Mouse (Mus musculus): Measurements from ENCODE around the gene Gm6583. TPM values are rescaled to one million over a fixed set of nuclear protein-coding genes. Genes with fewer than 3 reads are reported as not detected.

Gene Gm6583
- total RNA-seq, 2 experiments from 2014 or later: not detected

GRCm38 (mm10) chr5:112368666-112369065, 12.8 kb upstream of the Gm6583 start:
- DNase-seq (ENCODE audit: low spot score in 2 of 2): no peak

GRCm38 (mm10) chr5:112367929-112368328, 12.1 kb upstream of the Gm6583 start:
- DNase-seq (ENCODE audit: low spot score in 2 of 2): no peak

- no peak for DNase-seq (ENCODE audit: low spot score in 2 of 2)
Observed at GRCm38 (mm10) chr5:112367338-112367737, 11.5 kb upstream of the Gm6583 start.

- no peak for DNase-seq (ENCODE audit: low spot score in 2 of 2)
Observed at GRCm38 (mm10) chr5:112366879-112367278, 11.0 kb upstream of the Gm6583 start.

- DNase-seq (ENCODE audit: low spot score in 2 of 2): no peak
Observed at GRCm38 (mm10) chr5:112364184-112364797, 8.5 kb upstream of the Gm6583 start.

GRCm38 (mm10) chr5:112360077-112360476, 4.2 kb upstream of the Gm6583 start:
- no peak for DNase-seq (ENCODE audit: low spot score in 2 of 2)

- no peak for DNase-seq (ENCODE audit: low spot score in 2 of 2)
Observed at GRCm38 (mm10) chr5:112359520-112359919, 3.7 kb upstream of the Gm6583 start.

GRCm38 (mm10) chr5:112356322-112356721, 489 bp upstream of the Gm6583 start:
- DNase-seq (ENCODE audit: low spot score in 2 of 2): no peak

GRCm38 (mm10) chr5:112355493-112355892, 340 bp downstream of the Gm6583 start:
- DNase-seq (ENCODE audit: low spot score in 2 of 2): no peak

GRCm38 (mm10) chr5:112349169-112349568, 6.7 kb downstream of the Gm6583 start:
- no peak for DNase-seq (ENCODE audit: low spot score in 2 of 2)

GRCm38 (mm10) chr5:112346211-112346965, 9.4 kb downstream of the Gm6583 start:
- no peak for DNase-seq (ENCODE audit: low spot score in 2 of 2)

GRCm38 (mm10) chr5:112344092-112344960, 11.5 kb downstream of the Gm6583 start:
- no peak for DNase-seq (ENCODE audit: low spot score in 2 of 2)

GRCm38 (mm10) chr5:112343205-112343595, 12.6 kb downstream of the Gm6583 start:
- no peak for DNase-seq (ENCODE audit: low spot score in 2 of 2)

GRCm38 (mm10) chr5:112342463-112343204, 13.2 kb downstream of the Gm6583 start, which contains the start of the genes Srrd and Hps4:
Gene Srrd (minus strand): TSS chr5:112343040.
Gene Hps4 (plus strand): TSS chr5:112343083.
- peak; percentile 93 to 94 for DNase-seq (ENCODE audit: low spot score in 2 of 2)

GRCm38 (mm10) chr5:112339215-112339614, 16.6 kb downstream of the Gm6583 start:
- DNase-seq (ENCODE audit: low spot score in 2 of 2): no peak

GRCm38 (mm10) chr5:112337004-112337403, 18.8 kb downstream of the Gm6583 start:
- no peak for DNase-seq (ENCODE audit: low spot score in 2 of 2)

- peak; percentile 50 to 54 for DNase-seq (ENCODE audit: low spot score in 2 of 2)
Observed at GRCm38 (mm10) chr5:112335473-112335872, 20.4 kb downstream of the Gm6583 start.

GRCm38 (mm10) chr5:112329805-112330564, 25.8 kb downstream of the Gm6583 start:
- DNase-seq (ENCODE audit: low spot score in 2 of 2): no peak

GRCm38 (mm10) chr5:112327854-112328253, 28.0 kb downstream of the Gm6583 start:
- DNase-seq (ENCODE audit: low spot score in 2 of 2): no peak

GRCm38 (mm10) chr5:112326446-112327009, 29.3 kb downstream of the Gm6583 start:
- no peak for DNase-seq (ENCODE audit: low spot score in 2 of 2)
